ENCODE assay signal across 8 mouse cellular contexts in the genomic region with DNA sequence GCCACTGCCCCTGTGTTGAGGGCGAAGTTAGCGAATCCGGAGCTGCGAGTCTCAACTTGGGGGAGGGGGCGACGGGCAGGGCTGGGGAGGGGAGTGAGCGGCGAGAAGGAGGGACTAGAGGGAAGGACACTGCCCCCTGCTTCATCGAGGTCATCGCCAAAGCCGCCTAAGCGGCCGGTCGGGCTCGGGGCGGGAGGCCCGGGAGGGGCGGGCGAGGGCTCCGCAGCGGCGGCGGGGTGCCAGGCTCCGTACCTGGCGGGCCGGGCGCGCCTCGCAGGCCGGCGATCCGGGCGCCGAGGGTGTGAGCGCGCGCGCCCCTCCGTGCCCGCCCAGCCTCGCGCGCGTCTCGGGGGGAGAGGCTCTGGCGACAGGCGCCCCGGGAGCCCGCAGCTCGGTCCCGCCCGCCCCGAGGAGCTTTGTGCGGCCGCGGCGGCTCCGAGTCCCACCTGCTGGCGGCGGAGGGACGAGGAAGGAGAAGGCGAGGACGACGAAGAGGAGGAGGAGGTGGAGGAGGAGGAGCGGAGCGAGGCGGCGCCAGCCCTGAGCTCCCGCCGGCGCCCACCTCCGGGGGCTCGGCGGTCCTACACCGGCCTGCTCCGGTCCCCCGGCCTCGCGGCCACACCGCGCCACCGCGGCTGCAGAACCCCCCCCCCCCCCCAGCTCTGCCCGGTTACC. TPM values are rescaled to one million over a fixed set of nuclear protein-coding genes. Genes with fewer than 3 reads are reported as not detected.
DNase-seq lines count a peak whose midpoint lies in the region; ATAC-seq and TF ChIP-seq lines count a peak whose summit lies in the region.

TSS of gene Grip1 (plus strand) at position 400 of the 675 bp plus-strand sequence.

- no peaks in the 10 kb centered on the region for H3K9me3 ChIP-seq in heart, embryonic 14.5 days (ENCODE audit: control insufficient read depth, low read length)
- no peaks in the 10 kb centered on the region for H3K9me3 ChIP-seq in liver, embryonic 15.5 days (replicated peaks)

- H3K4me1 ChIP-seq in heart, embryonic 14.5 days (ENCODE audit: control insufficient read depth in 2 of 2, insufficient read depth in 2 of 2, low read length in 2 of 2), result peaks cover 7 to 15% of the 10 kb centered on the region in 2 experiments
- no peaks in the 10 kb centered on the region for H3K4me1 ChIP-seq in liver, embryonic 15.5 days (replicated peaks)
- H3K4me1 ChIP-seq in olfactory bulb, adult 2 months (ENCODE audit: control insufficient read depth, insufficient read depth, low read length), result peaks cover 14% of the 10 kb centered on the region

- peak; percentile 68 for ATAC-seq in heart, embryonic 14.5 days (ENCODE audit: insufficient number of reproducible peaks, insufficient read depth, low FRiP score, low read depth)
- peak; percentile 60 for ATAC-seq in liver, embryonic 15.5 days (ENCODE audit: insufficient read depth)

- H3K4me3 ChIP-seq in heart, embryonic 14.5 days (ENCODE audit: control insufficient read depth in 1 of 2, insufficient read depth in 1 of 2, low read depth in 1 of 2, low read length in 2 of 2), result peak within 1 kb of the TSS; percentile 66 to 86
- peak within 1 kb of the TSS; percentile 54 for H3K4me3 ChIP-seq in liver, embryonic 15.5 days (replicated peaks)
- peak within 1 kb of the TSS; percentile 78 for H3K4me3 ChIP-seq in olfactory bulb, adult 2 months (ENCODE audit: insufficient read depth, low read depth, low read length)

- DNase-seq in thymus, postnatal 0 days (ENCODE audit: low spot score), result peak; percentile 4
- DNase-seq in thymus, postnatal 10 days (ENCODE audit: low spot score in 2 of 2), result no peak
- peak; percentile 32 to 59 for DNase-seq in cerebellum, postnatal 4 days (ENCODE audit: low spot score in 2 of 2)
- peak; percentile 32 to 60 for DNase-seq in kidney, postnatal 25 days
- no peak for DNase-seq in spleen, postnatal 10 days (ENCODE audit: low spot score in 2 of 2)

- peak within 1 kb of the TSS; percentile 75 for H3K9ac ChIP-seq in heart, embryonic 14.5 days (ENCODE audit: low read length)
- no peak within 1 kb of the TSS; the same call in 1 of the 2 replicates for H3K9ac ChIP-seq in liver, embryonic 15.5 days

- peak within 1 kb of the TSS; percentile 95 for H3K4me2 ChIP-seq in heart, embryonic 14.5 days (ENCODE audit: low read length)
- H3K4me2 ChIP-seq in liver, embryonic 15.5 days, result peak within 1 kb of the TSS; percentile 59

- H3K36me3 ChIP-seq in heart, embryonic 14.5 days (ENCODE audit: control insufficient read depth, insufficient read depth, low read length), result no peaks in the 10 kb centered on the region
- no peaks in the 10 kb centered on the region for H3K36me3 ChIP-seq in liver, embryonic 15.5 days (replicated peaks)

- no peaks in the 10 kb centered on the region for H3K27me3 ChIP-seq in heart, embryonic 14.5 days (ENCODE audit: control insufficient read depth, insufficient read depth, low read length)
- H3K27me3 ChIP-seq in liver, embryonic 15.5 days, result peaks cover 49% of the 10 kb centered on the region

- TF ChIP-seq POLR2A in olfactory bulb, adult 2 months (IDR thresholded peaks at IDR 0.05; ENCODE audit: insufficient read depth, low read depth, low read length), result no peak

- H3K27ac ChIP-seq in heart, embryonic 14.5 days (replicated peaks in 1 of 2; ENCODE audit: control insufficient read depth in 1 of 2, insufficient read depth in 1 of 2, low read depth in 2 of 2, low read length in 2 of 2), result peak within 1 kb of the TSS in 1 of 2 experiments; percentile 10; a peak in 1 of 4 replicates
- no peak within 1 kb of the TSS for H3K27ac ChIP-seq in liver, embryonic 15.5 days (replicated peaks)
- H3K27ac ChIP-seq in olfactory bulb, adult 2 months (ENCODE audit: insufficient read depth, low read depth, low read length), result no peak within 1 kb of the TSS

- WGBS in heart, embryonic 14.5 days, result under 1% methylated on average over 49 of the region's 84 CpGs
- under 1% methylated on average over 67 of the region's 84 CpGs for WGBS in liver, embryonic 15.5 days (ENCODE audit: insufficient replicate concordance)
- WGBS in olfactory bulb, adult 2 months, result 1% methylated on average over 62 of the region's 84 CpGs

- no peak for TF ChIP-seq CTCF in olfactory bulb, adult 2 months (IDR thresholded peaks at IDR 0.05; ENCODE audit: insufficient read depth, low read depth, low read length)

RNA-seq across cellular contexts. Expression of gene Grip1, which starts in this region (rescaled TPM):
- polyA plus RNA-seq in thymus, postnatal 0 days (2015; fragmentation: Nextera tagmentation; extraction: Ambion mirVana), result 0.49 and 0.92 TPM in 2 replicates
- polyA plus RNA-seq in heart, embryonic 14.5 days (2014; fragmentation: Nextera tagmentation; extraction: Ambion mirVana), result 2.9 and 3.1 TPM in 2 replicates
- 0.53 and 0.55 TPM in 2 replicates for polyA plus RNA-seq in liver, embryonic 15.5 days (2015; fragmentation: Nextera tagmentation; extraction: Ambion mirVana)
- 178 TPM in 1 of 2 replicates, not detected in the other for polyA plus RNA-seq in olfactory bulb, adult 2 months (2012; ENCODE audit: insufficient read depth, insufficient read length, low replicate concordance, missing spikeins)

Comparison
In these comparisons a context has a peak if more than half of its experiments do, and no peak if none do; other contexts are left out.
1. Peak in DNase-seq in thymus, postnatal 0 days; RNA of the gene not detected or under 1 TPM.
2. Peak in ATAC-seq, H3K4me3 ChIP-seq and H3K4me2 ChIP-seq in liver, embryonic 15.5 days; RNA of the gene not detected or under 1 TPM.
3. DNase-seq: peak in cerebellum, postnatal 4 days (2 of 2) and kidney, postnatal 25 days (2 of 2); none in thymus, postnatal 10 days (0 of 2) and spleen, postnatal 10 days (0 of 2).
4. Peak in every context shown above with its lines, with median percentiles within 50 percentile points of each other: H3K4me3 ChIP-seq.